Mouse (Mus musculus) hindbrain, embryonic 15.5 days (tissue): ENCODE data around the gene Frmd4b. TPM values are rescaled to one million over a fixed set of nuclear protein-coding genes. Genes with fewer than 3 reads are reported as not detected.
"Not testable (repeated sequence)": the region's sequence is repeated elsewhere in the genome, so short reads cannot be mapped to it uniquely, and the experiment has no call there.

Experiments used
- ATAC-seq: fragments of 200-750 bp; cut with Nextera tagmentation; 2 replicates; pipeline ENCODE4 v1.8.0; 2017; ENCODE audit warnings: low read depth, moderate number of reproducible peaks, moderate TSS enrichment; ENCODE audit not compliant: low FRiP score
- H3K27ac ChIP-seq: fragments of 300-500 bp; sonication (generic); replicated peaks from 2 replicates; pipeline ENCODE4 v1.5.1; 2015; ENCODE audit warnings: mild to moderate bottlenecking, inconsistent platforms
- H3K27me3 ChIP-seq: fragments of 300-500 bp; sonication (generic); 2 replicates; pipeline ENCODE4 v1.6.1; 2015; ENCODE audit warnings: control low read depth, inconsistent platforms
- H3K36me3 ChIP-seq: fragments of 300-500 bp; sonication (generic); 2 replicates; pipeline ENCODE4 v1.6.1; 2015; ENCODE audit warnings: control low read depth, inconsistent platforms
- H3K4me1 ChIP-seq: fragments of 300-500 bp; sonication (generic); replicated peaks from 2 replicates; pipeline ENCODE4 v1.6.1; 2015; ENCODE audit warnings: control low read depth, inconsistent platforms
- H3K4me2 ChIP-seq: fragments of 300-500 bp; sonication (generic); 2 replicates; pipeline ENCODE4 v1.6.1; 2015; ENCODE audit warnings: moderate library complexity, mild to moderate bottlenecking, inconsistent platforms
- H3K4me3 ChIP-seq: fragments of 300-500 bp; sonication (generic); 2 replicates; pipeline ENCODE4 v1.5.1; 2015; ENCODE audit warnings: mild to moderate bottlenecking, inconsistent platforms
- H3K9ac ChIP-seq: fragments of 300-500 bp; sonication (generic); 2 replicates; pipeline ENCODE4 v1.6.1; 2015; ENCODE audit warnings: inconsistent platforms
- H3K9me3 ChIP-seq: fragments of 300-500 bp; sonication (generic); 2 replicates; pipeline ENCODE4 v1.6.1; 2016; ENCODE audit warnings: control low read depth, inconsistent platforms
- WGBS: fragments of 180-500 bp; shearing (Covaris S2); methylation state at CpG from one replicate; pipeline ENCODE4 v1.1.7; 2015; 5-methylcytosine and 5-hydroxymethylcytosine counted together
- polyA plus RNA-seq: library from polyadenylated mRNA; unstranded; fragments of >200 nt; fragmentation: Nextera tagmentation; extraction: Ambion mirVana; gene quantifications from 2 replicates; pipeline ENCODE4 v1.2.1, GENCODE M21; 2015

Frmd4b gene
- polyA plus RNA-seq, 1 experiment from 2014 or later, result 22.7 TPM

DNA sequence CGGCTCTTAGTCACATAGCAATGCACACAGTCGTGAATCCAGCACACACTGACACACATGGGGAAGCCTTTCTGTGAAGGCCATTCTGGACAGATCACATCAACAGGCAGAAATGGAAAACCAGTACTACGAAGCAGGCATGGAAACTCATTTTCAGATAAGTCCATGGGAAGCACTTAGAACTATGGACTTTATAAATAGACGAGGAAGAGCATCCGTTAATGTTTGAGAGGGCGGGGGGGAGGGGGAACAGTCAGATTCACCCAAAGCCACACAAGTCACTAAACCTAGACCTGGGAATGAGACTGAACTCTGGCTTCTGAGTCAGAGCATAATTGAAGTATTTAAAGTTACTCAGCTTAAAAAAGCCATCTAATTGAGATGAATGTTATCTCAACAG, 186.8 kb downstream of the Frmd4b start:
- ATAC-seq, result no peak

DNA sequence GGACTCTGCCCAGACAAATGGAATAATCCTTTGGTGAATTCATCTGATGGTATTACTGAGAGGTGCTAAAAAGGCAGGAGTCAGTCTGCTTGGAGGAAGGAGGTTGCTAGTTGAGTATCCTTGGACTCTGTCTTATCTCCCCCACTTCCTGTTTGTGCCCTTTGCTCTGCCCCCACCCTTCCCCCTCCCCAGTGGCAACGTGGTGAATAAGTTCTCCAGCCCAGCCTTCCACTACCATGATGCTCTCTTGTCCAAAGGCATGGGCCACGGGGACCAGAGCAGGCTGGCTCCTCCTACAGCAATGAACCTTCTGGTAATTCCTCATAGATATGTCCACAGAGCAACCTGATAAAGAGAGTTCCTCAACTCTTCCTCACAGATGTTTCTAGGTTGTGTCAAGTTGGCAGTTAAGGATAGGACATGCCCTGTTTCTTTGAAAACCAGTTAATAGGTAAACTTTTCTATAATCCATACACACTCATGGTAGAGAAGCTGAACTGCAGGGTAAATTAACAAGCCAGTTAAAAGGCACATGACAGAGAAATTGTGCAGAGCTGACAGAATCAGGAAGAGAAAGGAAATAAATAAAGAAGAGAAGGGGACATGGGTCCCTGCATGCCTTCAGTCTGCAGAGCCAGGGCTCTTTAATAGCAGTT, 187.5 kb downstream of the Frmd4b start:
- Histone ChIP-seq H3K36me3 (no peaks in the 10 kb centered on the region), H3K27me3 (no peaks in the 10 kb centered on the region), H3K4me3 (no peak overlapping the region), H3K9ac (no peak overlapping the region), H3K4me1 (no peaks in the 10 kb centered on the region), H3K4me2 (no peak overlapping the region), H3K27ac (no peak overlapping the region), H3K9me3 (no peaks in the 10 kb centered on the region)
- ATAC-seq, result no peak
- 51% methylated on average over 2 of the region's 2 CpGs for WGBS

More for the DNA sequence above, 186.8 kb downstream of the Frmd4b start:
- no peaks in the 10 kb centered on the region for H3K36me3 ChIP-seq
- no peak overlapping the region for H3K4me3 ChIP-seq
- no peaks in the 10 kb centered on the region for H3K4me1 ChIP-seq
- 79% methylated on average over 6 of the region's 6 CpGs for WGBS
- no peak overlapping the region for H3K4me2 ChIP-seq
- no peak overlapping the region for H3K9ac ChIP-seq
- no peak overlapping the region for H3K27ac ChIP-seq
- no peaks in the 10 kb centered on the region for H3K27me3 ChIP-seq
- no peaks in the 10 kb centered on the region for H3K9me3 ChIP-seq

DNA sequence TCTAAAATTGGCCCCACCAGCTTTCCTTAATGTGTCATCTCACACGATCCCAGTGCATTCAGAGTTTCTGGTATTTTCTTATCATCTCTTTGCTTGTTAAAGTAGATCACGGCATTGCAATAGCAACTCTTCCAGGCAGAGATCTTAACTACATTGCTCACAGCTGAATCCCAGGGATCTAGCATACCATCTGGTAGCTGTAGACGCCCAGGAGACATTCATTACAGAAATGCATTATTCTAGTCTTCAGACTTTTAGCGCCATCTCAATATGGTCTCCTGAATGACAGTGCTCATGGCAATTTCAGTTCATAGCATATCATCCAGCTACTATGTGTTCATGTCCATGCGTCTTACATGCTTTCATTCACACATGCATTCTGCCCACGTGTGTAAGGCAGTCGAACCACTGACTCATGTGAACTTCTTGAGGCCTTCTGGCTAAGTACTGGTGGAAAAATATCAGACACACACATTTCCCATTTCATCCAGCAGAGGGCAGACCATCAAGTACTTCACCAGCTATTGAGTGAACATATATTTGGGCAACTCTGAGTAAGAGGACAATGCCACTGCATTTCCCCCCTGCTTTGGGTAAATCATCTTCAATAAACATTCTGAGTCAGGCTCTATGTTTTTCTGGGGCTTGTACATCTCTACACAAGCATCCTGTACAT, 197.4 kb downstream of the Frmd4b start:
- H3K4me2 ChIP-seq, result no peak overlapping the region
- H3K36me3 ChIP-seq, result no peaks in the 10 kb centered on the region
- no peak overlapping the region for H3K27ac ChIP-seq
- ATAC-seq, result peak; percentile 45; the same call in 1 of the 2 replicates
- no peak overlapping the region for H3K9ac ChIP-seq
- no peaks in the 10 kb centered on the region for H3K27me3 ChIP-seq
- no peak overlapping the region for H3K4me3 ChIP-seq
- H3K4me1 ChIP-seq, result no peaks in the 10 kb centered on the region
- 60% methylated on average over 7 of the region's 7 CpGs for WGBS
- no peaks in the 10 kb centered on the region for H3K9me3 ChIP-seq

DNA sequence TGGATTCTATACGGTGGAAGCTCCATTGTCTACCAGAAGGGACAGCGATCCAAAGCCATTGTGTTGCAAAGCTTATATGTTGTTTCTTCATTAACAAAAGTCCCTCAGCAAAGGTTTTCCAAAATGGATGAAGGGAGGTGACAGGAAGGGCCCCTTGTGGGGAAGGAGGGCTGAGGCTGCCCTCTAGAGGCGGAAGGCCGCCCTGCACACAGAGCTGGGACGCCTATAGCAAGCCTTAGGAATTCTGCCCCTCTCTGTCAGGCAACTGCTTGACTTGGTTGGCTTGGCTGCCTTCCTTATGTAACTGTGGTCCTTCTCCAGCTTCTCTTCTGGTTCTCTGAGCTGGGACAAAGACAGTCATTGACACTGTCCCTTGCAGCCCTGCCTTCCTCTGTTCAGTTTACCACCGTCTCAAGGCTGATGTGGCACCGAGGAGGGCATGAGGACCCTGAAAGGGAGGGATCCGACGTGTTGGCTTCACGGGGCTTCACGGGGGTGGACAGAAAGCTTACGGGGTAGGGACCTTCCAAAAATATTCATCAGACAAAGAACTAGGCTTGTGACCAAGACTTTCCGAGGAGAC, 200.3 kb downstream of the Frmd4b start:
- no peak overlapping the region for H3K27ac ChIP-seq
- WGBS, result 54% methylated on average over 13 of the region's 13 CpGs
- H3K27me3 ChIP-seq, result no peaks in the 10 kb centered on the region
- no peaks in the 10 kb centered on the region for H3K9me3 ChIP-seq
- no peak for ATAC-seq
- no peaks in the 10 kb centered on the region for H3K36me3 ChIP-seq
- H3K4me2 ChIP-seq, result no peak overlapping the region
- no peak overlapping the region for H3K9ac ChIP-seq
- no peak overlapping the region for H3K4me3 ChIP-seq
- no peaks in the 10 kb centered on the region for H3K4me1 ChIP-seq

GRCm38 (mm10) chr6:97415578-97415977, 201.8 kb downstream of the Frmd4b start:
- not testable (repeated sequence) for H3K36me3 ChIP-seq, H3K9me3 ChIP-seq, ATAC-seq, H3K27ac ChIP-seq, H3K4me1 ChIP-seq, H3K9ac ChIP-seq, H3K4me3 ChIP-seq, H3K27me3 ChIP-seq, H3K4me2 ChIP-seq
- 68% methylated on average over 4 of the region's 4 CpGs for WGBS

DNA sequence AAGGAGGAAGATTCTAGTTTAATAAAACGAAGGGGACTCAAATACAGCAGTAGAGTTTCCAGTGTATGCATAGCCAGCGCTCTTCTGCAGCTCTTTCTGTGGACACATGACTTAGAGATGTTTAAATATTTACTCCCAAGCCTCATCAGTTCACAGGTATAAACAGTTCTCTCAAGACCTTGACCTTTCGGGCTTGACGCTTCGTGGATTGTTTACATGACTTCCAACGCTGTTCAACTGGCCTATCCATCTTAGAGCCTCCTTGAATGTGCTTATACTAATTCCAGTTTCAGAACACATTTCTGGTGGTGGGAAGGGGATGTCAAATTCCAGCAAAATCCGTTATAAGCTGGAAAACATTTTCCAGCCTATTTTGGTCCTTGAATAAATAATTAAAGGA, 203.9 kb downstream of the Frmd4b start:
- H3K4me1 ChIP-seq, result no peaks in the 10 kb centered on the region
- H3K4me2 ChIP-seq, result no peak overlapping the region
- no peaks in the 10 kb centered on the region for H3K36me3 ChIP-seq
- H3K27me3 ChIP-seq, result no peaks in the 10 kb centered on the region
- H3K4me3 ChIP-seq, result no peak overlapping the region
- no peak for ATAC-seq
- H3K9ac ChIP-seq, result no peak overlapping the region
- WGBS, result 85% methylated on average over 7 of the region's 7 CpGs
- no peak overlapping the region for H3K27ac ChIP-seq
- H3K9me3 ChIP-seq, result no peaks in the 10 kb centered on the region

DNA sequence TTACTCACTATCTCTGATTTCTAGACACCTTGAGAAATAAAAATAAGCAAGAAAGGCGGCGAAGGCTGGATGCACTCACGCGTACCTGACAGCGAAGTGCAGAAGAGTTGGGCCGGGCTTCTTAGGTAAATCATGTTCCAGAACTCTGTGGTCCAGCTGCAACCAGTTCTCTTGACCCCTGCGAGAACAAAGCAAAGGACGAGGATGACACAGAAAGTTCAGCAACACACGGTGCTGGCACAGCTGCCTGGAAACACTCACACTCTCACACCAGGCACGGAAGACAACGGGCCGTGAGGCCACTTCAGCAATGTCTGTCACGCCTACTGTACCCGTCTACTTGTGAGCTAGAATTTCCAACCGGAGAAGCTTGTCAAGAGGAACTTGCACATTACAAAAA, 204.9 kb downstream of the Frmd4b start:
- no peak overlapping the region for H3K4me2 ChIP-seq
- H3K27ac ChIP-seq, result no peak overlapping the region
- no peaks in the 10 kb centered on the region for H3K36me3 ChIP-seq
- H3K4me1 ChIP-seq, result no peaks in the 10 kb centered on the region
- H3K9me3 ChIP-seq, result no peaks in the 10 kb centered on the region
- ATAC-seq, result no peak
- 92% methylated on average over 15 of the region's 15 CpGs for WGBS
- no peak overlapping the region for H3K4me3 ChIP-seq
- H3K9ac ChIP-seq, result no peak overlapping the region
- H3K27me3 ChIP-seq, result no peaks in the 10 kb centered on the region

DNA sequence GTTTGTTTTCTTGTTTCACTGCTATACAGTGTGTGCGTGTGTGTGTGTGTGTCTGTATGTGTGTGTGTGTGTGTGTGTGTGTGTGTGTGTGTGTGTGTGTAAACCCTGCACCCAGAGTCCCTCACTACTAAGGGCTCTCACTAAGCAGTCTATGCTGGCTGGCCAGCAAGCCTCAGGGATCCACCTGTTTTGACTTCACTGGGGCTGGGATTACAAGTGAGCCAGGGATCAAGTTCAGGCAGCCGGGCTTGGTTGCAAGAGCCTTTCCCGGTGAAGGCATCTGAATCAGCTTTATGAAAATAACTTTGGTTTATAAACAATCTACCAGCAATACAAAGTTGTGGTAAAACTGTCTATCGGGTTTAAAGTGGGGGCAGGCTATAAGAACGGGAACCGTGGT, 206.0 kb downstream of the Frmd4b start:
- no peak overlapping the region for H3K9ac ChIP-seq
- no peaks in the 10 kb centered on the region for H3K4me1 ChIP-seq
- H3K4me3 ChIP-seq, result no peak overlapping the region
- no peak for ATAC-seq
- H3K27me3 ChIP-seq, result no peaks in the 10 kb centered on the region
- no peaks in the 10 kb centered on the region for H3K9me3 ChIP-seq
- H3K36me3 ChIP-seq, result no peaks in the 10 kb centered on the region
- no peak overlapping the region for H3K27ac ChIP-seq
- WGBS, result 94% methylated on average over 6 of the region's 6 CpGs
- no peak overlapping the region for H3K4me2 ChIP-seq

DNA sequence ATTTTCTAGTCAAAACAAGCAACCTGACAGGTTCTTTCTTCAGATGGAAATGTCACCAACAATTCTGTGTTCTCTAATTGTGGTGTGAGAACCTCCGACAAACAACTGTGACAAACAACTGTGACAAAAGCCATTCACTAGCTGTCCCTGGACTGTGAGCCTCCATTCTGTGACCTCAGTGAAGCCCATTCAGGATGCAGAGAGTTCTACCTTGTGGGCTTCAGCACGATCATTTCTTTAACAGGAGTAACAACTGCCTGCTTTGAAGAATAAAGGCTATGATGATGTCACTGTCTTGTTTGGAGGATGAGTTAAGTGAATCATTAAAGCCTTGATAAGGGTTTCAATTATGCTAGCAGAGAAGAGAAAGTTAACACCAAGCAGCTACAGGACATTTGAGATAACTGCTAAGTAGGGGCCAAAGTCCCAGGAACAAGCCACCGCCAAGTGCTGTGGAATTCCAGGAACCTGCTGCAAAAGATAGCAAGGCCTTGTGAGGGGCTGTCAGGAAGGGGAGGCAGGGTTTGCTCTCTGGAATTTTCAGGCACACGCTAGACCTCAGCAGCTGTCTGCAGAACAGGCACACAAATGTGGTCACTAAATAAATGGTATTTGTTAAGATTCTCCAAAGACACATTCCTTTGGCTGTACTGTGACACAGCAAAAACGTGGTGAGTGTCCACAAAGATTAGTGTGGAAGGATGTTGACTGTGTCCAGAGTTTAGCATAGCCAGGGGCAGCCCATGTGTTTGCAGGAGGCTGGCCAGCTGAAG, 207.7 kb downstream of the Frmd4b start:
- H3K27ac ChIP-seq, result no peak overlapping the region
- no peaks in the 10 kb centered on the region for H3K9me3 ChIP-seq
- H3K27me3 ChIP-seq, result no peaks in the 10 kb centered on the region
- ATAC-seq, result no peak
- H3K4me3 ChIP-seq, result no peak overlapping the region
- no peaks in the 10 kb centered on the region for H3K4me1 ChIP-seq
- H3K36me3 ChIP-seq, result no peaks in the 10 kb centered on the region
- WGBS, result 36% methylated on average over 5 of the region's 5 CpGs
- H3K4me2 ChIP-seq, result no peak overlapping the region
- H3K9ac ChIP-seq, result no peak overlapping the region

DNA sequence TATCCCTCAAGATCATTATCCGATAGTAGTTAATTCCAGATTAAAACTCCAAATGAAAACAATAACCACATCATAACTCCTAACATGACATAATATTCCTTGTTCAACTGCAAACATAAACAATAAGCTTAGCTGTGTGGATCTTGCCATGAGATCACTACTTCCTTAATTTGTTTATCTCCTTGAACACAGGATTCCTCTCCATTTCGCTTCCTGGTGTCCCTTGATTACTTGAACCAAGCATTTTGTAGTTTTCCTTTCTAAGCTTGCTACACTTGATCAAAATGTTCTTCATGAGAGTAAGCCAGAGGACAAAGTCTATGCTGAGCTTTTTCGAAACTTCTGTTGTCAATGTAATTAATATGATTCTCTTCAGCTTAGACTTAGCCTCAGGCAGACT, 209.4 kb downstream of the Frmd4b start:
- Histone ChIP-seq H3K9ac (no peak overlapping the region), H3K9me3 (no peaks in the 10 kb centered on the region), H3K36me3 (no peaks in the 10 kb centered on the region), H3K27ac (no peak overlapping the region), H3K4me1 (no peaks in the 10 kb centered on the region), H3K27me3 (no peaks in the 10 kb centered on the region), H3K4me3 (no peak overlapping the region), H3K4me2 (no peak overlapping the region)
- 95% methylated on average over 3 of the region's 3 CpGs for WGBS
- ATAC-seq, result no peak

GRCm38 (mm10) chr6:97407425-97407824, 209.9 kb downstream of the Frmd4b start:
- Histone ChIP-seq H3K9ac (no peak overlapping the region), H3K27ac (no peak overlapping the region), H3K4me3 (no peak overlapping the region), H3K27me3 (no peaks in the 10 kb centered on the region), H3K9me3 (no peaks in the 10 kb centered on the region), H3K4me2 (no peak overlapping the region), H3K4me1 (no peaks in the 10 kb centered on the region; the same call in 1 of the 2 replicates), H3K36me3 (no peaks in the 10 kb centered on the region)
- no peak for ATAC-seq
- WGBS, result 92% methylated on average over 5 of the region's 5 CpGs

- 42% methylated on average over 7 of the region's 7 CpGs for WGBS
- no peaks in the 10 kb centered on the region for H3K9me3 ChIP-seq
- no peaks in the 10 kb centered on the region for H3K27me3 ChIP-seq
- no peaks in the 10 kb centered on the region for H3K36me3 ChIP-seq
- H3K27ac ChIP-seq, result no peak overlapping the region
- H3K9ac ChIP-seq, result no peak overlapping the region
- no peak for ATAC-seq
- no peak overlapping the region for H3K4me2 ChIP-seq
- H3K4me1 ChIP-seq, result no peaks in the 10 kb centered on the region; the same call in 1 of the 2 replicates
- no peak overlapping the region for H3K4me3 ChIP-seq
Measured at GRCm38 (mm10) chr6:97405311-97405710, 212.0 kb downstream of the Frmd4b start.
